Mouse (Mus musculus) CD4-positive helper T cell, adult 2 months (primary cell): ENCODE measurements at regions not wholly inside any gene's neighbourhood (a gene's known extent, or its start where the extent isn't known, plus 50 kb on each side); places are given as distances from the start of the nearest gene placed in this dataset.
A peak's percentile ranks its signal among the peaks of the same experiment; 100 is the strongest.
"Not testable (repeated sequence)": the region's sequence is repeated elsewhere in the genome, so short reads cannot be mapped to it uniquely, and the experiment has no call there.

Source experiments
- DNase-seq: peaks from one replicate; pipeline ENCODE4 v3.0.0-alpha.2; 2012; ENCODE audit warnings: low read depth, missing footprints, low spot score

- no peak for DNase-seq
These were observed 162.1 kb downstream of the Ifng start for GRCm38 (mm10) chr10:118602922-118603321.

GRCm38 (mm10) chr10:118603857-118604414 lies 163.1 kb downstream of the Ifng start:
- no peak for DNase-seq

DNA sequence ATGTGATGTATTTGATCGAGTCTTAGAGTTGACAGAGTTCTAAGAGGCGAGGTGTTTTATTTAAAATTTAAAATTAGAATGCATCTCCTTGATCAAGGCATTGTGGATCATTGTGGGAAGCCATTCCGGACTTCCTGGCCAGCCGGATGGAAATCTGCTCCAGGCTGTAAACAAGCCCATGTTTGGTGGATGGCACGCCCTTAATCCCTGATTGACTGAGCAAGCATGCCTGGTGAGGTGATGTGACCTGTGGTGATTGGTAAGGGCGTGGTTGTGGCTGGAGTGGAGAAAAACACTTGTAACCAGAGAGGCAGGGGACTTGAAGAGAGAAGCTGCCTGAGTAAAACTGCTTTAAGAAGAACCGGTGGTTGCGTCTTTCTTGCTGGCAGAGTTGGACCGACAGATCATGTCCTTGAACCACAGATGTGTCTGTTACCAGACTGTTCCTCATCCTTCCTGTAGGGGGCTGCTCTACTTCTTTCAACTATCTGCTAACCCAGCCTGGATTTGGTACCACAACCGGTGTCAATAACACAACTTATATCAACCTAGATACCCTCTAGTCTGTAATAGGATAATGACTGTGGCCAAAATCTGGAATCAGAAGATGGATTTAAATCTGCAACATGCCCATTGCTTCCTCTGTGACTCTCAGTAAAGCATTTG lies 164.4 kb downstream of the Ifng start:
- peak; percentile 29 for DNase-seq

DNA sequence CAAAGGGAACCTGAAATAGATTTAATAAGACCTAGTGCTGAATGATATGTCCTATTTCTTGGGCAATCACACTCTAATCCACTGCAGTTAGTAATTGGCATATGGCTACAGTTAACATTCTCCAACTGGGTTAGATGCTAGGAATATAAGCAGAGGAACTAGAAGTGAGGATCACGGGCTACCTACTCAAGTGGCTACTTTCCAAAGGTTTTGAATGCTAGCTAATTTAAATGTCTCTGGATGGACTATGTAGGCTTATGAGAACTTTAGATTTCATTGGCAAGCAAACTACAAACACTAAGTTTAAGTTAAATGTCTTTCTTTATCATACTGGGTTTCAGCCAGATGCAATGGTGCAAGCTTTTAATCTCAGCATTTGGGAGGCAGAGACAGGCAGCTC lies 166.6 kb downstream of the Ifng start:
- no peak for DNase-seq

DNA sequence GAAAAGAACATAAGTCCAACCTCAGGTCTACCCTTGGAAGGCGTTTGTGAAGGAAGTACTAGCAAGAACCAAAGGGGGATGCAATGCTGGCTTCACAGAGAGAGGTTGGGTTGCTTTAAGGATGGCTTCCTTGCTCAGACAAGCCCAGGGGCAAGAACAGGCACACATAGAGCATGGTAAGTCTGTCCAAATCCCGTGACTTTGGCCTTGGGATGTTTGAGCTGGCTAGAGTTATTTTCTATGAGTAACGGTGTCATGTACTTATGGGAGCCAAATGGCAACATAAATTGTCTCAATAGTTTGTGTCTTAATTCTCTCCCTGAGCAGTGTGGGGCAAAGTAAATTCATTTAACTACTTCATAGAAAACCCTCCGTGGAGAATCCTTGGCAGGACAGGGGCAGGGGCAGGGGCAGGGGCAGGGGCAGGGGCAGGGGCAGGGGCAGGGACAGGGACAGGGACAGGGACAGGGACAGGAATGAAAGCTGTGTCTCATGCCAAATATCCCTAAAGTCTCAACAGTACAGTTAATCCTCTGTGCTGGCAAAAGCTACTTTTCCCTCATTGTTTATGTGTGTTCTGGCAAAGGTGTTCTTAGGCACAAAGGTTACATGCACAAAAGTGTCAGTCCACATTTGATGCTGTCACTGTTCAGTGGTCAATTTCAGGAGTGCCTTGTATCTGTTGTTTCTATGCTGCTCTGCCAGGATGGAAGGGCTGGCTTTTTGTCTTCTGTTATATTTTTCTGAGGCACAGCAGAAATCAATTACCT lies 167.7 kb downstream of the Ifng start:
- no peak for DNase-seq

DNA sequence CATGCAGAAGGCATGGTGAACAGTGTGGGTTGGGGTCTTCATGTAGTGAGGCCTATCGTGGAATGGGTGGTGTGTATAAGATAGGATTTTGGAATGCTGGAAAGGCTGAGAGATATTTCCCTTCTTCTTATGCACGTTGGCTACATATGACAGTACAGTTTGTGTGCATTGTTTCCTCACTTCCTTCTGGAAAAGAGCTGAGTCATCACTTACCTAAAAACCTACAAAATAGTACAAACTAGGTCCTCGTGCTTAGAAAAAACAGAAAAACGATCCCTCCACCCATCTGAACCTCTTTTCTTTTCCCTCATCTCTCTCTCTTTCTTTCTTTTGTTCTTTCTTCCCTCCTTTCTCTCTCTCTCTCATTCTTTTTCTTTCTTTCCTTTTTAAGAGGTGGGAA lies 168.3 kb downstream of the Ifng start:
- DNase-seq = no peak

DNA sequence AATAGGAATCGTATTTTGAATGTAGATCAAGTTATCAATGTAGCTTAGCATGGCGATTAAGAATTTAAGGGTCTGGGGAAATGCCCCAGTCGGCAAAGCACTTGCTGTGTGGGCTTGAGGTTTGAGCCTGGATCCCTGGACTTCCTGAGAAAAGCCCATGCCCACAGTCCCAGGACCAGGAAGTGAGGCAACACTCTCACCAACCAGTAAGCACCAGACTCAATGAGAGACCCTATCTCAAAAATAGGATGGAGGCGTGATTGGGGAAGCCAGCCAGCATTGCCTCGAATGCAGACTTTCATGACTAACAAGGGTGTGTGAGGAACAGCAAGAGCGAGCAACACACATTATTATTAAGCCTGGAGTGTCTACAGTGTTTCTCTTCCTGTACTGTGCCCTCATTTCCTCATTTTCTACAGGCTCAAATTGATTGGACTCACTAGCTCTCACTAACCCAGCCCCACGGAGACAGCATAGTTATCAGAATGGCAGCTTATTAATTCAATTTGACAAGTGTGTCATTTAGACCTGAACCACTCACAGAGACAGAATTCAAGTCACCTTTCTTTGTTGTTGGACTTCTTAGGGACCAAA lies 170.1 kb downstream of the Ifng start:
- no peak for DNase-seq

GRCm38 (mm10) chr10:118612091-118612490 lies 171.2 kb downstream of the Ifng start:
- no peak for DNase-seq

- no peak for DNase-seq
These were observed 172.3 kb downstream of the Ifng start for GRCm38 (mm10) chr10:118613056-118613695.

- no peak for DNase-seq
These were observed 173.5 kb downstream of the Ifng start for GRCm38 (mm10) chr10:118614251-118614865.

DNA sequence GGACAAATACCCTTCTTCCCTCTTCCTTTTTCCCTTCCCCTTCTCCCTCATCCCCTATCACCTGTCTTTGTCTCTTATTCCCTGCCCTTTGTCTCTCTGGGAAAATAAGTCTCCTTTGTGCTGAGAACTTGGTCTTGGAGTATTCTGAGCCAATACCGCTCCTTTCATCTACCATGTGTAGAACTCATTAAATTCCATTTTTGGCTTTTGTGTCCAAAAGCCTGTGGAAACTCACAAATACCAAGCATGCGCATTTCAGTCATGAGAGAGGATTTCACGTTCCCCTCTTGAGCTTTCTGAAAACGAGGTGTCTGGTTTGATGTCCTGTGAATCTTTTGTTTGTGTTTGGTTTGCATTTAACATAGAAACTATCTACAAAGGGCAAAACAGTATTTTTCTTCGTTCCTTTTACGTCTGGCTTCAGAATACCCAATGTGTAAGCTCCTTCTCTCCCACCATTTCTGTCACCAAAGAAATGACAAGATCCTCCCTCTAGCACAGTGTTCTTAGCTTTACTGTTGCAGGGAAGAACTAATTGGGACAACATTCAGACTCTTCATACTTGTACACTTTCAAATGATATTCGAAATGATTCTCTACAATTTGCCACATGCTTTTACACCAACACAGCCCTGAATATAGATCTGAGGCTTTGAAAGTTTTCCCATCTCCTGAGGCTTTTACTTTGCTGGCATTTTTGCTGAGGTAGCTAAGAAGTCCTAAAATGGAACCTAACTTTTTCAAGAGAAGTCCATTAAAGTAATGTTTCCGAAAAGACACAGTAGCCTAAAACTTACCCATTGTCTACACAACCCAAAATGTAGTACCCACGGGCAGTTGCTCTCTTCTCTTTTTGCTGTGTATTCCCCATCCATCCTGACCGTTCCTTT lies 174.5 kb downstream of the Ifng start:
- DNase-seq = no peak

DNA sequence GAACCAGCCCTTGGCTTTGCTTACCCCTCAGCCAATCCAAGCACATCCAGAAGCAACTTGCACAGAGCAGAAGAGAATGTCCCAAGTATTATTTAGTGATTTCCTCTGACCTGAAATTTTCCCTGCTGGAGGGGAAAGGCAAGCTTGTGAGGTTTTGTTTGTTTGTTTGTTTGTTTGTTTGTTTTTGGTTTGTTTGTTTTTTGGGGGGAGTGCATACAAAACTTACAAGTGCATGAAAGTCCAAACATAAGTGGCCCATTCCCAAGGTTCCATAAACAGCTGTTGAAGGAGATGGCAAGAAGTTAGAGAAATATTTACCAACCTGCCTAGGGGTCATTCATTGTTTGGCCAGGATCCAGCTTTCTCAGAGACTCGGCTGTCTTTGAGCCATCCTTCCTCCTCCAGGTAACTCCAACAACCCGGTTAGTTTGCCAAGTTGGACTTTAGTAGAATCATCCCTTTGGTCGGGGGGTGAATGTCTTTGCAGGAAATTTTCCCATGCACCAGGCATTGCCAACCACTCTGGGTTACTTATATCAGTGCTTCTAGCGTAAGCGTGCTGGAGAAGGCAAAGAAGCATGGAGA lies 175.3 kb downstream of the Ifng start:
- no peak for DNase-seq

GRCm38 (mm10) chr10:118617291-118618044 lies 176.6 kb downstream of the Ifng start:
- no peak for DNase-seq

DNA sequence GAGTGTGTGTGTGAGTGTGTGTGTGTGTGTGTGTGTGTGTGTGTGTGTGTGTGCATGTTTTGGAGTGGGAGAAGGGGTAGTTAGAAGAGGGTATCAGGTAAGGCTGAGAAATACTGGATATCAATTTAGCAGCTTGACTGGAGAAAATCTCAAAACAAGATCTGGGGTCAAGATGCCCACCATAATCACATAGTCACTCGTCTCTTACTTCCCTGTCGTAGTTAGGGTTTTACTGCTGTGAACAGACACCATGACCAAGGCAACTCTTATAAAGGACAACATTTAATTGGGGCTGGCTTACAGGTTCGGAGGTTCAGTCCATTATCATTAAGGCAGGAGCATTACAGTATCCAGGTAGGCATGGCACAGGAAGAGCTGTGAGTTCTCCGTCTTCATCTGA lies 177.4 kb downstream of the Ifng start:
- not testable (repeated sequence) for DNase-seq

GRCm38 (mm10) chr10:118618766-118619600 lies 178.1 kb downstream of the Ifng start:
- no peak for DNase-seq

DNA sequence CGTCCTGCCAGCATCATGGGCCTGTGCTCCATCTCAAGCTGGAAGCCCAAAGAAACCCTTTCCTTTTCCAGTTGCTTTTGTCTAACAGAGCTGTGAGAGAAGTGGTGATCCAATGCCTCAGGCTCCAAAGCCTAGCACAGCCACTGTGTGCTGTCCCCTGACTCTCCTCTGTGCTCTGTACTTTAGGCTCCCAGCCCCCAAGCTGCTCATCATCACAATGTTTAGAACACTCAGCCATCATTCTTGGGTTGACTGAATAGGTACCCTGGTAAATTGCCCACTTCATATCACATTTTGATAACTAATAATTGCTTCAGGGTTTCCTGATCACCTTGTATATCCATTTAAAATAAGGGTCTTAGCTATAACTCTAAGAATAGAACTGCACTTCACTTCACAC lies 178.8 kb downstream of the Ifng start:
- no peak for DNase-seq

DNA sequence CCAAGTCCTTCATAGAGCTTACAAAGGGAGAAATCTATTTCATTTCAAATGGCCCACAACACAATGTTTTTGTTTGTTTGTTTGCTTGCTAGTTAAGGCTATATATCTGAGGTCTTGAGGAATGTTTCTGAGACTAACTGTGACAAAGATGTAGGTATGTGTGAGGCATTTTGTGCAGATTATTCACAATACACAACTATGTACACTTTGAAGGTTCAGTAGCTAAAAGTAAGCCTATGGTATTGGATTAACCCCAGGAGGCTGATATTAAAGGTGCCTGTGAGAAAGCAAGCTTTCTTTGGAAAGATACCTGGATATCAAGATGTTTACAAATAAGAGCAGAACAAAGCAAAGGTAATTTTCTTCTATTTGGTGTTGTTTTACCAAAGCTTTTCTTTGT lies 179.8 kb downstream of the Ifng start:
- DNase-seq = no peak

GRCm38 (mm10) chr10:118621546-118621945 lies 180.7 kb downstream of the Ifng start:
- DNase-seq = no peak

DNA sequence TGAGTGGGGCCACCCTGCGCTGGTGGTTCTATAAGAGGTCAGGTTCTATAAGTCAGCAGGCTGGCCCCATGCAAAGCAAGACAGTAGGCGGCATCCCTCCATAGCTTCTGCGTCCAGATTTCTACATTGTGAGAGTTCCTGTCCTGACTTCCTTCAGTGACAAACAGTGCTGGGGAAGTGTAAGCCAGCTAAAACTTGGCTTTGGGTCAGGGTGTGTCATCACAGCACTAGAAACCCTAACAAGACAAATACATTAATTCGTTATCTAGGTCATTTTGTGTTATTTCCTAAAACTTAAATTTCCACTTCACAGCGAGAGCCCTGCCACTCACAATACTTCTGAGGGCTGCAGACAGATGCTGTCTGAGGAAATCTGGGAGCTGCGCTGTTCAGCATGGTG lies 181.3 kb downstream of the Ifng start:
- no peak for DNase-seq
